ENCODE assay signal across 9 mouse cellular contexts in the genomic region with DNA sequence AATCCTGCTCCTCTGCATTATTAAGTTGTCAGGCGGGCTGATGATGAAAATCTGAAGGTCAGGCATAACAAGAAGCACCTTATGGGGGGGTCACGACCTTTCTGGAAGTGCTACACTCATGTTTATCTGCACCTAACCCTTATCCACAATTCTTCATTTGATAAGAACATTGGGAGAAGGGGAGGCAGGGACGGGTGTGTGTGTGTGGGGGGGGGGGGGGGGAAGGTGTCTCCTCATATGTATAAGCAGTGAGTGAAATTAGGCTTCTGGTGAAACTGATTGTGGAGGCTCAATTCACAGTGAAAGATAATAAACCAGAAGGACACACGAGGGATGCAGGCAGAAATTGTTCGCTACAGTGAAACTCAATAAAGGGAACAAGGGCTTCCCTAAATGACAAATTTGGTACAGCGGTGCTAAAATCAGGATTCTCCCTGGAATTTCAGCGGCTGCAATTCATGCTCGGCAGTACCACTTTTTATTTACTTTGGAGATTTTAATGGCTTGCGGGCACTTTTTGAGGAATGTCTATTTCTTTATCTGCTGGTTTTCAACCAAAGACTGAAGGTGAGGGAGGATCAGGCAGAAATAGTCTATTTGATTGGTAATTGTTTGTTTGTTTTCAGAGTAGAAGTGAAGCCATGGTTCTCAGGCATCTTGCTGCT.
A peak's percentile ranks its signal among the peaks of the same experiment; 100 is the strongest.
DNase-seq lines count a peak whose midpoint lies in the region; ATAC-seq and TF ChIP-seq lines count a peak whose summit lies in the region.
"Had no signal": no experiment of that assay in that cellular context is flagged by ENCODE, and none has a peak within 500 bp of the region (broad histone marks: within the 10 kb centered on the region; RNA-seq: fewer than 3 reads in every experiment).

No protein-coding gene starts in this region.

- no peak for TF ChIP-seq CTCF in kidney, postnatal 0 days (IDR thresholded peaks at IDR 0.05; ENCODE audit: low read depth)
- no peak for TF ChIP-seq CTCF in layer of hippocampus, adult 2 months (conservative IDR thresholded peaks at IDR 0.05)

- DNase-seq in kidney, postnatal 0 days (ENCODE audit: low spot score): peak; percentile 57
- no peak for DNase-seq in kidney, postnatal 4 days
- no peak for DNase-seq in limb, embryonic 11.5 days (ENCODE audit: low spot score)
- no peak for DNase-seq in urinary bladder, postnatal 4 days (ENCODE audit: low spot score in 2 of 2)
- DNase-seq in layer of hippocampus, adult 2 months (ENCODE audit: low spot score in 2 of 2): no peak
- no peak for DNase-seq in thymus, postnatal 0 days (ENCODE audit: low spot score)
- DNase-seq: lung, adult 18-20 months had no signal

- 9% methylated on average over 9 of the region's 9 CpGs for WGBS in kidney, postnatal 0 days
- WGBS in forebrain, embryonic 13.5 days: 25% methylated on average over 9 of the region's 9 CpGs
- 13% methylated on average over 9 of the region's 9 CpGs for WGBS in limb, embryonic 11.5 days
- 10% methylated on average over 9 of the region's 9 CpGs for WGBS in neural tube, embryonic 13.5 days

- no peaks in the 10 kb centered on the region for H3K27me3 ChIP-seq in kidney, postnatal 0 days (ENCODE audit: insufficient read depth, low read length)
- no peaks in the 10 kb centered on the region; the same call in 1 of the 2 replicates for H3K27me3 ChIP-seq in forebrain, embryonic 13.5 days
- H3K27me3 ChIP-seq in limb, embryonic 11.5 days (ENCODE audit: control insufficient read depth, insufficient read depth, low read length): no peaks in the 10 kb centered on the region
- H3K27me3 ChIP-seq in neural tube, embryonic 13.5 days: no peaks in the 10 kb centered on the region

- peak overlapping the region; percentile 57 for H3K9ac ChIP-seq in kidney, postnatal 0 days (ENCODE audit: low read depth, low read length)
- H3K9ac ChIP-seq in forebrain, embryonic 13.5 days: peak overlapping the region; percentile 35; the same call in 1 of the 2 replicates
- H3K9ac ChIP-seq in limb, embryonic 11.5 days (ENCODE audit: low read length): peak overlapping the region; percentile 34; the same call in 1 of the 2 replicates
- peak overlapping the region; percentile 70 for H3K9ac ChIP-seq in neural tube, embryonic 13.5 days

- H3K4me1 ChIP-seq in kidney, postnatal 0 days (replicated peaks; ENCODE audit: insufficient read depth, low read length): 0 out of 2 replicates have a peak, but pooled peaks cover 5% of the 10 kb centered on the region
- H3K4me1 ChIP-seq in forebrain, embryonic 13.5 days: peaks cover 15% of the 10 kb centered on the region
- 0 out of 2 replicates have a peak, but pooled peaks cover 2% of the 10 kb centered on the region for H3K4me1 ChIP-seq in limb, embryonic 11.5 days (ENCODE audit: control insufficient read depth, insufficient read depth, low read length)
- peaks cover 24% of the 10 kb centered on the region for H3K4me1 ChIP-seq in neural tube, embryonic 13.5 days (replicated peaks)

- H3K36me3 ChIP-seq in kidney, postnatal 0 days (ENCODE audit: insufficient read depth, low read length): no peaks in the 10 kb centered on the region
- no peaks in the 10 kb centered on the region for H3K36me3 ChIP-seq in forebrain, embryonic 13.5 days (ENCODE audit: poor library complexity, severe bottlenecking)
- H3K36me3 ChIP-seq in limb, embryonic 11.5 days (ENCODE audit: control insufficient read depth, insufficient read depth, low read length): no peaks in the 10 kb centered on the region
- H3K36me3 ChIP-seq in neural tube, embryonic 13.5 days: 0 out of 2 replicates have a peak, but pooled peaks cover 3% of the 10 kb centered on the region

- no peak for ATAC-seq in kidney, postnatal 0 days (replicated peaks; ENCODE audit: low FRiP score, low read depth)
- 0 out of 2 replicates have a peak, but pooled peaks have one; percentile 16 for ATAC-seq in forebrain, embryonic 13.5 days
- no peak for ATAC-seq in limb, embryonic 11.5 days (ENCODE audit: insufficient number of reproducible peaks, low FRiP score, low TSS enrichment, low read depth)
- peak; percentile 75 for ATAC-seq in neural tube, embryonic 13.5 days (ENCODE audit: low read depth)

- peak overlapping the region; percentile 35 for H3K4me3 ChIP-seq in kidney, postnatal 0 days (replicated peaks; ENCODE audit: low read depth, low read length)
- peak overlapping the region; percentile 32 for H3K4me3 ChIP-seq in forebrain, embryonic 13.5 days
- H3K4me3 ChIP-seq in limb, embryonic 11.5 days (ENCODE audit: low read depth, low read length): peak overlapping the region; percentile 19; the same call in 1 of the 2 replicates
- H3K4me3 ChIP-seq in neural tube, embryonic 13.5 days: peak overlapping the region; percentile 36
- no peak overlapping the region for H3K4me3 ChIP-seq in layer of hippocampus, adult 2 months

- peak overlapping the region; percentile 75 for H3K4me2 ChIP-seq in kidney, postnatal 0 days (ENCODE audit: low read length)
- H3K4me2 ChIP-seq in forebrain, embryonic 13.5 days: peak overlapping the region; percentile 57
- H3K4me2 ChIP-seq in limb, embryonic 11.5 days (ENCODE audit: low read depth, severe bottlenecking): peak overlapping the region; percentile 50
- peak overlapping the region; percentile 69 for H3K4me2 ChIP-seq in neural tube, embryonic 13.5 days

- H3K27ac ChIP-seq in kidney, postnatal 0 days: peak overlapping the region; percentile 73; the same call in 1 of the 2 replicates
- H3K27ac ChIP-seq in forebrain, embryonic 13.5 days: no peak overlapping the region
- H3K27ac ChIP-seq in limb, embryonic 11.5 days (replicated peaks; ENCODE audit: low read depth, low read length): no peak overlapping the region
- H3K27ac ChIP-seq in neural tube, embryonic 13.5 days (replicated peaks): peak overlapping the region; percentile 78
- no peak overlapping the region; the same call in 1 of the 2 replicates for H3K27ac ChIP-seq in layer of hippocampus, adult 2 months

- no peaks in the 10 kb centered on the region for H3K9me3 ChIP-seq in kidney, postnatal 0 days (replicated peaks; ENCODE audit: low read length)
- H3K9me3 ChIP-seq in forebrain, embryonic 13.5 days (replicated peaks): no peaks in the 10 kb centered on the region
- H3K9me3 ChIP-seq in limb, embryonic 11.5 days (ENCODE audit: control insufficient read depth, low read length): no peaks in the 10 kb centered on the region
- peaks cover 13% of the 10 kb centered on the region for H3K9me3 ChIP-seq in neural tube, embryonic 13.5 days

Comparison
In these comparisons a context has a peak if more than half of its experiments do, and no peak if none do; other contexts are left out.
1. ATAC-seq: peak in forebrain, embryonic 13.5 days (single experiment) and neural tube, embryonic 13.5 days (single experiment); none in kidney, postnatal 0 days (single experiment) and limb, embryonic 11.5 days (single experiment).
2. H3K27ac ChIP-seq: peak in kidney, postnatal 0 days (single experiment) and neural tube, embryonic 13.5 days (single experiment); none in forebrain, embryonic 13.5 days (single experiment), limb, embryonic 11.5 days (single experiment) and layer of hippocampus, adult 2 months (single experiment).
3. Peak in every context shown above with its lines, with median percentiles within 50 percentile points of each other: H3K4me2 ChIP-seq and H3K9ac ChIP-seq.